Mouse (Mus musculus): ENCODE measurements at regions not wholly inside any gene's neighbourhood (a gene's known extent, or its start where the extent isn't known, plus 50 kb on each side); places are given as distances from the start of the nearest gene placed in this dataset.

- H3K4me1 ChIP-seq (ENCODE audit: control insufficient read depth, insufficient read depth, low read length) = no peaks in the 10 kb centered on the region
- H3K27ac ChIP-seq (ENCODE audit: insufficient read depth, low read length) = no peak overlapping the region
- no peak overlapping the region for H3K4me3 ChIP-seq (ENCODE audit: insufficient read depth, low read length)
These were observed 240.6 kb upstream of the Tenm3 start for GRCm38 (mm10) chr8:49084191-49084875.

GRCm38 (mm10) chr8:49069451-49069850 is 225.7 kb upstream of the Tenm3 start:
- no peak overlapping the region for H3K27ac ChIP-seq (ENCODE audit: insufficient read depth, low read length)
- no peak overlapping the region for H3K4me3 ChIP-seq (ENCODE audit: insufficient read depth, low read length)
- TF ChIP-seq CTCF (IDR thresholded peaks at IDR 0.05; ENCODE audit: borderline replicate concordance, insufficient read depth, low read length) (no peak), POLR2A (IDR thresholded peaks at IDR 0.05; ENCODE audit: low read depth, low read length) (no peak)
- no peaks in the 10 kb centered on the region for H3K4me1 ChIP-seq (ENCODE audit: control insufficient read depth, insufficient read depth, low read length)

More at GRCm38 (mm10) chr8:49084191-49084875, 240.6 kb upstream of the Tenm3 start:
- no peak for TF ChIP-seq POLR2A (IDR thresholded peaks at IDR 0.05; ENCODE audit: low read depth, low read length)
- TF ChIP-seq CTCF (IDR thresholded peaks at IDR 0.05; ENCODE audit: borderline replicate concordance, insufficient read depth, low read length) = no peak

- Histone ChIP-seq H3K4me3 (ENCODE audit: insufficient read depth, low read length) (no peak overlapping the region), H3K27ac (ENCODE audit: insufficient read depth, low read length) (no peak overlapping the region)
- TF ChIP-seq POLR2A (IDR thresholded peaks at IDR 0.05; ENCODE audit: low read depth, low read length) (no peak), CTCF (IDR thresholded peaks at IDR 0.05; ENCODE audit: borderline replicate concordance, insufficient read depth, low read length) (no peak)
These were observed 219.5 kb upstream of the Tenm3 start for GRCm38 (mm10) chr8:49063256-49063655.

GRCm38 (mm10) chr8:49043236-49043635 is 199.5 kb upstream of the Tenm3 start:
- Histone ChIP-seq H3K4me1 (ENCODE audit: control insufficient read depth, insufficient read depth, low read length) (no peaks in the 10 kb centered on the region), H3K4me3 (ENCODE audit: insufficient read depth, low read length) (no peak overlapping the region), H3K27ac (ENCODE audit: insufficient read depth, low read length) (no peak overlapping the region)
- no peak for TF ChIP-seq POLR2A (IDR thresholded peaks at IDR 0.05; ENCODE audit: low read depth, low read length)
- no peak for TF ChIP-seq CTCF (IDR thresholded peaks at IDR 0.05; ENCODE audit: borderline replicate concordance, insufficient read depth, low read length)

More at GRCm38 (mm10) chr8:49063256-49063655, 219.5 kb upstream of the Tenm3 start:
- H3K4me1 ChIP-seq (ENCODE audit: control insufficient read depth, insufficient read depth, low read length) = no peaks in the 10 kb centered on the region

- TF ChIP-seq CTCF (IDR thresholded peaks at IDR 0.05; ENCODE audit: borderline replicate concordance, insufficient read depth, low read length) = no peak
- TF ChIP-seq POLR2A (IDR thresholded peaks at IDR 0.05; ENCODE audit: low read depth, low read length) = no peak
These were observed 192.4 kb upstream of the Tenm3 start for GRCm38 (mm10) chr8:49035970-49036700.

GRCm38 (mm10) chr8:49035519-49035918 is 191.8 kb upstream of the Tenm3 start:
- Histone ChIP-seq H3K27ac (ENCODE audit: insufficient read depth, low read length) (no peak overlapping the region), H3K4me1 (ENCODE audit: control insufficient read depth, insufficient read depth, low read length) (no peaks in the 10 kb centered on the region), H3K4me3 (ENCODE audit: insufficient read depth, low read length) (no peak overlapping the region)
- TF ChIP-seq POLR2A (IDR thresholded peaks at IDR 0.05; ENCODE audit: low read depth, low read length) (no peak), CTCF (IDR thresholded peaks at IDR 0.05; ENCODE audit: borderline replicate concordance, insufficient read depth, low read length) (no peak)

More at GRCm38 (mm10) chr8:49035970-49036700, 192.4 kb upstream of the Tenm3 start:
- no peak overlapping the region for H3K4me3 ChIP-seq (ENCODE audit: insufficient read depth, low read length)
- no peak overlapping the region for H3K27ac ChIP-seq (ENCODE audit: insufficient read depth, low read length)
- H3K4me1 ChIP-seq (ENCODE audit: control insufficient read depth, insufficient read depth, low read length) = no peaks in the 10 kb centered on the region

- no peaks in the 10 kb centered on the region for H3K4me1 ChIP-seq (ENCODE audit: control insufficient read depth, insufficient read depth, low read length)
- TF ChIP-seq CTCF (IDR thresholded peaks at IDR 0.05; ENCODE audit: borderline replicate concordance, insufficient read depth, low read length) = no peak
- no peak for TF ChIP-seq POLR2A (IDR thresholded peaks at IDR 0.05; ENCODE audit: low read depth, low read length)
- H3K27ac ChIP-seq (ENCODE audit: insufficient read depth, low read length) = no peak overlapping the region
- no peak overlapping the region for H3K4me3 ChIP-seq (ENCODE audit: insufficient read depth, low read length)
These were observed 186.5 kb upstream of the Tenm3 start for GRCm38 (mm10) chr8:49030255-49030654.

GRCm38 (mm10) chr8:49017741-49018140 is 174.0 kb upstream of the Tenm3 start:
- no peak overlapping the region for H3K4me3 ChIP-seq (ENCODE audit: insufficient read depth, low read length)
- H3K4me1 ChIP-seq (ENCODE audit: control insufficient read depth, insufficient read depth, low read length) = no peaks in the 10 kb centered on the region
- no peak overlapping the region for H3K27ac ChIP-seq (ENCODE audit: insufficient read depth, low read length)
- TF ChIP-seq CTCF (IDR thresholded peaks at IDR 0.05; ENCODE audit: borderline replicate concordance, insufficient read depth, low read length) (no peak), POLR2A (IDR thresholded peaks at IDR 0.05; ENCODE audit: low read depth, low read length) (no peak)

GRCm38 (mm10) chr8:49015701-49016100 is 171.9 kb upstream of the Tenm3 start:
- Histone ChIP-seq H3K4me1 (ENCODE audit: control insufficient read depth, insufficient read depth, low read length) (no peaks in the 10 kb centered on the region), H3K27ac (ENCODE audit: insufficient read depth, low read length) (no peak overlapping the region), H3K4me3 (ENCODE audit: insufficient read depth, low read length) (no peak overlapping the region)
- TF ChIP-seq POLR2A (IDR thresholded peaks at IDR 0.05; ENCODE audit: low read depth, low read length) = no peak
- TF ChIP-seq CTCF (IDR thresholded peaks at IDR 0.05; ENCODE audit: borderline replicate concordance, insufficient read depth, low read length) = no peak

GRCm38 (mm10) chr8:49015200-49015599 is 171.4 kb upstream of the Tenm3 start:
- TF ChIP-seq POLR2A (IDR thresholded peaks at IDR 0.05; ENCODE audit: low read depth, low read length) (no peak), CTCF (IDR thresholded peaks at IDR 0.05; ENCODE audit: borderline replicate concordance, insufficient read depth, low read length) (no peak)
- Histone ChIP-seq H3K4me1 (ENCODE audit: control insufficient read depth, insufficient read depth, low read length) (no peaks in the 10 kb centered on the region), H3K4me3 (ENCODE audit: insufficient read depth, low read length) (no peak overlapping the region), H3K27ac (ENCODE audit: insufficient read depth, low read length) (no peak overlapping the region)
